Mouse (Mus musculus) layer of hippocampus, adult 11-12 months (tissue): ENCODE results near the gene Mapk3.
"Not testable (repeated sequence)": the region's sequence is repeated elsewhere in the genome, so short reads cannot be mapped to it uniquely, and the experiment has no call there.

ENCODE experiments used
- DNase-seq: peaks from one replicate; pipeline ENCODE4 v3.0.0; 2022; ENCODE audit warnings: low spot score

Gene Mapk3

DNA sequence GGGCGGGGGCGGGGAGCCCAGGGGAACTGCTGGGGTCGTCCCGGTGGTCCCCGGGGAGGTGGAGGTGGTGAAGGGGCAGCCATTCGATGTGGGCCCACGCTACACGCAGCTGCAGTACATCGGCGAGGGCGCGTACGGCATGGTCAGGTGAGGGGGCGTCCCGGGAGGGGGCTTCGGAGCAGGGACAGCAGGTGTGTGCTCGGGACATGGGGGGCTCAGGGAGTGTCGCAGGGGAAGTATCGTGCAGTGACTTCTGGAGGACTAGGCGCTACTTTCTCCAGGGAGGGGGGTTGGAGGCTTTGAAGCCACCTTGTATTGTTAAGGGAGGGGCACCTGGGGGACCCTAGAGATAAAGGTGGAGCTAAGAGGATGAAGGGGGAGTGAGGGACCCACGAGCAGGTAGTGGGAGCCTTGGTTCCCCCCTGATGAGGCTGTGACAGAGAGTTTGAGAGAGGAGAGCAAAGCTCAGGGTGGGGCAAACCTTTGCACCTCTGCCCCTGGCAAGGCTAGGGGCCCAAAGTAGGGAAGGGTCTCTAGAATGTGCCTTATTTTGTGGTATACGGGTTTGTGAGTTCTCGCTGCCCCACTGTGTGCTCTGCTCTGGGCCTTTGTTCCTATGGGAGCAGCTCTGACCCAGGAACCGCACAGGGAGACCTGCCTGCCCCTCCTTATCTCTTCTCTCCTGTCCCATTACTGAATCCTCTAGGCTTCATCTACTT is 430 bp downstream of the Mapk3 start:
- DNase-seq, result no peak

DNA sequence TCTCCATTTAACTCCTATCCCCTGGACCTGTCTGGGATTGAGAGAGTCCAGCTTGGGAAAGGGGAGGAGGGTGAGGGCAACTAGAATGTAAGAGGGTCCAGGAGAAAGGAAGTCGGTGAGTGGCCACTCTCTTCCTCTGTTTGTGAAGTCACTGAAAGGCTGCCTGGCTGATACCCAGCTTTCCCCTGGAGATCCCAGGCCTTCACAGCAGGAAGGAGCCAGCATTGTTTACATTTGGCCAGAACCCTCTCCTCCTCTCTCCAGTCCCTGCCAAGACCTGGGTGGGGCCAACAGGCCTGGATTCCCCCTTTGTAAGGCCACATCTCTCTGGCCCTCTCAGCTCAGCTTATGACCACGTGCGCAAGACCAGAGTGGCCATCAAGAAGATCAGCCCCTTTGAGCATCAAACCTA is 996 bp downstream of the Mapk3 start:
- DNase-seq, result no peak

DNA sequence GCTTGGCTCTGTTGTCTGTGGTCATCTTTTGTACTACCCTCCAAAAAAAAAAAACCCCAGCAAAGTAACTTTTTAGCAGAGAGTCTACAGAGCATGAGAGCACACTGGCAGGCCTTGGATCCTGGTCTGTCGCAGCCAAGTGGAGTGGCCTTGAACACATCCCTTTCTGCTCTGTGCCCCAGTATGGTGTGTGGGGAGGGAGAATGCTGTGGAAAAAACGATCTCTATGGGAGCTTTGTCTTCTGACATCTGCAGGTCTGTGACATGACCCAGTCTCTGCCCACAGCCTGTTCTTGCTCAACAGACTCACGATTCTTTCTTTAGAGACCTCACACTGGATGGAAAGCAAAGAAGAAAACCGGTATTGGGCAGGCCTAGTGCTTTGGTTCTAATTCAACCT is 1.6 kb downstream of the Mapk3 start:
- DNase-seq, result no peak

DNA sequence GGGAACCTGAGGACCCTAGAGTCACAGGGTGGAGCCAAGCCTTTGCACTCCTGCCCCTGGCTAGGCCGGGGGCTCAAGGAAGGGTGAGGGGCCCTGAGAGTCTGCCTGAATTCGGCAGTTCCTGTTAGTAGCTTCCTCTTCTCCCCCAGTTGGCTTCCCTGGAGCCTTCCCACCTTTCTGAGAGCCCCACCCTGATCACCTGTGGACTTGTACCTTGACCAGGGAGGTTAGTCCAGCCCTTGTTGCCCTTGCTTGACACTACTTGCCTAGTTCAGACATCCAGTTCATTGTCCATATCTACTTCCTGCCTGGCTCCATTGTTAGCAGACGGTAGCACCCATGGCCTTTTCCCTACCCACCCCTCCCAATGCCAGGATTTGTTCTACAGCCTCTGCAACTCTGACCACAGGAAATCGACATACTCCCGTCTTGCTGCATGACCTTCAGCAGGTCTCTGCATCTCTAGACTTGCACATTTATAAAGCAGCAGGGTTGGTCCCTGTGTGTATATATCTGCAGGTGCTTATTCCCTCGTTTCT is 2.2 kb downstream of the Mapk3 start:
- DNase-seq, result no peak

DNA sequence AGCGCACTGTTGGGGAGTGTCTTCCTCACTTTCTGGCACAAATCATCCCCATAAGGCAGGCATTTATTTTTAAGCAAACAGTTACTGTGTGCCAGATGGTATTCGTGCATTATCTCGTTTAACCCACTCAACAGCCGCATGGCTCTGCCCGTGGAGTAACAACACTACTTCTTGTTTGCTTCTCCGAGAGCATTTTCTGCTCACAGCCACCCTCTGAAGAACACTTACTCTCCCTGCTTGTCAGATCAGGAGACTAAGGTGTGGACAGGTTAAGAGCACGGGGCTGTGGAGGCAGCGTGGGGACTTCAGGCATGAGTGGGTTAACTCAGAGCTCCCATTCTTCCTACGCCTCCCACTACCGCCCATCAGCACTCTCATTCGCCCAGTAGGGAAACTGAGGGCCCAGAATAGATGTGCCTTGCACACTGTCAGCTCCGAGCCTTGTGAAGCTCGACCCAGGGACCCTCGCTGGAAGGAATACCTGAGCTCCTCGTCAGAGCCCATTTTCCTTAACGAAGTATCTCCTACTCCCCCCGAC is 3.1 kb downstream of the Mapk3 start:
- peak; percentile 76 for DNase-seq

DNA sequence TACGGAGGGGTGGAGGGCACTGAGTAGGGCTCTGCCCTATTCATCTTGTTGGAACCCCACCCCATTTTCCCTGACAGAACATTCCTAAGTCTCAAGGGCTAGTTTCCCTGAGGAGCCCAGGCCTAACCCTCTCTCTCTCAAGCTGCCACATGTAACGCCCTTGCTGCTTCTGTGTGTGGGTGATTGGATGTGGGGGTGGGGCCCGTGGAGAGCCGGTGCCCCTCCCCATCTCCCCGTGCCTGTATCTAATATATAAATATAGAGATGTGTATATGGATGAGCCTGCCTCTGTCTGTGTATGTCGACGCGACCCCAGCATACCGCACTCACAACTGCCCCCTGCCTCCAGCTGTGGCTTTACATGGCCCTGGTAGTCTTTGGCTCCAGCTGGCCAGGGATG is 6.1 kb downstream of the Mapk3 start:
- no peak for DNase-seq

DNA sequence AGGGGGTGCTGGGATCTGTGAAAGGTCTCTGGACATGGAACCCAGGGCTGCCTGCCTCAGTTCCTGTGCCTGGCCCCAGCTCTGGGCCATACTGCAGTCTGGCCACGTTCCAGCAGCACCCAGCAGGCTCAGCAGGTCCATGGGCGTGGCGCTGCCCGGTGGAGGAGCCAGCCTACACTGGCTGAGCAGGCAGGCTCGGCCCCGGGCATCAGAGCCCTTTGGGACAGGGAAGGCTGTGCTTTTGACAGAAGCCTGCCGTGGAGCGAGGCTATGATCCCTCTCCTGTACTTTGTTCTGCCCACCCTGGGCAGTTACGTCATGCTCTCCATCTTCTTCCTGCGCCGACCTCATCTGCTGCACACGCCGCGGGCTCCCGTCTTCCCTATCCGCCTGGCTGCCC is 6.8 kb downstream of the Mapk3 start, which contains the start of gene Gdpd3:
TSS of gene Gdpd3 (plus strand) at position 134 of the 400 bp plus-strand sequence.
- no peak for DNase-seq

DNA sequence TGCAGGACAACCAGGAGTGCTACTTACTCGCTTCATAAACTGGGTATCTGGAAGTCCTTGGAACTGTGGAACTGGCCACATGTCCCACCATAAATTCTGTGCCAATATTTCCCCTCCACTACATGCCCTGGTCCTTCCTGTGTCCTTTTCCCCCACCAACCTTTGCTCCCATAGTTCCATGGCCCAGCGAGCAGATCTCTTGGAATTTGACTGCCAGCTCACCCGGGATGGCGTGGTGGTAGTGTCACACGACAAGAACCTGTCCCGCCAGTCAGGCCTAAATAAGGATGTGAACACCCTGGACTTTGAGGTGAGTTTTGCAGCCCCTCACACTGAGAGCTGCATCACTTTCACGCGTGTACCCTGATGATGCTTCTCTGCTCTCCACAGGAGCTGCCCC is 7.6 kb downstream of the Mapk3 start:
- no peak for DNase-seq

DNA sequence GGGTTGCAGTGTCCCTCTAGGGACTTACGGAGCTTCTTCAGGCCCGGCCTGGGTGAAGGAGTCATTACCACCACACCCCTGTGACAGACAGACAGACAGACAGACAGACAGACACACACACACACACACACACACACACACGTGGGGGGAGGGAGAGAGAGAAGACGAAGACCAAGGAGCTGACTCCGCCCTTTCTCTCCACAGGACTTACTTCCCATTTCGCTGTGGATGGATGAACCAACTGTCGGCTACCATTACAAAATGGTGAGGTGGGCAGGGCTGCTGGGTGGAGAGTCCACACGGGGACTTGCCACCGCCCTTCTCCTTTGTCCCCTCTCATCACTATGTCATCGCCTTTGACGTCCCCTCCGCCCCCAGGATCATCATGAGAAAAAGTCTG is 11.4 kb downstream of the Mapk3 start:
- DNase-seq, result no peak

DNA sequence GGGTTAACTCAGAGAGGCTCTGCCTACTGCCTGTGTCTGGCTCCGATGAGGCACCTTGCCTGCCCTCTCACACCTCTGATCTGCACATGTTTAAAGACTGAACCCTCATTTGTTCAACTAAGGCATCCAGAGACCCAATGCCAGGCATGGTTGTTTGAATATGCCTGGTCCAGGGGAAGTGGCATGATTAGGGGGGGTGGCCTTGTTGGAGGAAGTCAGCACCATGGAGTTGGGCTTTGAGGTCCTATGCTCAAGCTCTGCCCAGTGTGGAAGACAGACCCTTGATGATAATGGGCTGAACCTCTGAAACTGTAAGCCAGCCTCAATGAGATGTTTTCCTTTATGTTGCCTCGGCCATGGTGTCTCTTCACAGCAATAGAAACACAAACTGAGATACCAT is 13.9 kb downstream of the Mapk3 start:
- no peak for DNase-seq

DNA sequence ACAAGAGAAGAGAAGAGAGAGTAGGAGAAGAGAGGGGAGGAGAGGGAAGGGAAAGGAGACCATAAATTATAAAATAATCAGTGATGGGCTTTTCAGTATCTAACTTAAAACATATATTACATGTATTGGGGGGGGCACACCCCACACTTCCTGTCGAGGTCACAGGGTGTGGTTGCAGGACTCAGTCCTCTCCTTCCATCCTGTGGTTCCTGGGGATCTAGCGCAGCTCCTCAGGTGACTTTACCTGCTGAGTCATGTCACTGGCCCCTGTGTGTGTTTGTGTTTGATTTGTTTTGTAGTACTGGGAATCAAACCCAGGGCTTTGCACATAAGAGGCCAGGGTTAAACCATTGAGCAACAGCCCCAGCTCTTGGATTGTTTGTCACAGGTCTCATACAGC is 15.1 kb downstream of the Mapk3 start:
- DNase-seq, result no peak

DNA sequence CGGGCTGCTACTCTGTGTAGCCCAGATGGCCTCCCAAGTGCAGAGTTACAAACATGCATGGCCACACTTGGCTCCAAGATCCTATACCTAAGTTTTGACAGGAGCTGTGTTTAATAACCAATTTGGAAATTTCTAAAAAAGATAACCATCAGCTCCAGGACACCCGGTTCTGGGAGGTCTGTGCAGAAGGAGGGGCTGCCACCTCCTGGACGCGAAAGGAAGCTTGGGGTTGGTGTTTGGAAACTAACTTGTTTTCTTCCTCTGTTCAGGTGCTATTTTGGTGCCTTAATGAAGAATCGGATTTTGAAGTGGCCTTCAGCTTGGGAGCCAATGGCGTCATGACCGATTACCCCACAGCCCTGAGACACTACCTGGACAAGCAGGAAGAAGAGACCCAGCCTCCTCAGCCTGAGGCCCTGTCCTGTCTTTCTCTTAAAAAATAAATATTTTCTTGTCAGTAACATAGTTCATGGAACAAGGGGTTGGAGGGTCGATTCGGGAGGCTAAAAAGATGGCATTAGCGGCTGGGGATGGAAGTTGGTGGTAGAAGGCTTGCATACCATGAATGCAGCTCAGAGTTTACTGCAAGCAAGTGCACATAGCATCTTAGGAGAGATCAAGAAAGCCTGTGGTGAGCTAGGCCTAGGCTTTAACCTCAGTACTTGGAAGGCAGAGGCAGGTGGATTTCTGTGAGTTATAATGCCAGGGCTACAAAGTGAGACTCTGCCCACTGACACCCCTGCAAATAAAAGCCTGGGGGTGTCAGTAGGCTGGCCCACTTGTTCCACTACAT is 16.0 kb downstream of the Mapk3 start:
- no peak for DNase-seq

DNA sequence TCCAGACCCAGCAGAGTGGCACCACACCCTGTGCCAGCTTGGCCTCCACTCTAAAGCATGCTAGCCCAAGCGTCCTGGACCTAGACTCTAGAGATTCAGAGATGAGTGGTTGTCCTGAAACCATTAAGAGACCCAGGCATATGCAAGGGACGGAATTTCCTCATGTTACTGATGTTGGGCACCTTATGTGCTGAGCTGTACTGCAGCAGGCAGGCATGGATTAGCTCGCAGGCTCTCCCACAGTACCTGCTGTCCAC is 16.5 kb downstream of the Mapk3 start:
- no peak for DNase-seq

DNA sequence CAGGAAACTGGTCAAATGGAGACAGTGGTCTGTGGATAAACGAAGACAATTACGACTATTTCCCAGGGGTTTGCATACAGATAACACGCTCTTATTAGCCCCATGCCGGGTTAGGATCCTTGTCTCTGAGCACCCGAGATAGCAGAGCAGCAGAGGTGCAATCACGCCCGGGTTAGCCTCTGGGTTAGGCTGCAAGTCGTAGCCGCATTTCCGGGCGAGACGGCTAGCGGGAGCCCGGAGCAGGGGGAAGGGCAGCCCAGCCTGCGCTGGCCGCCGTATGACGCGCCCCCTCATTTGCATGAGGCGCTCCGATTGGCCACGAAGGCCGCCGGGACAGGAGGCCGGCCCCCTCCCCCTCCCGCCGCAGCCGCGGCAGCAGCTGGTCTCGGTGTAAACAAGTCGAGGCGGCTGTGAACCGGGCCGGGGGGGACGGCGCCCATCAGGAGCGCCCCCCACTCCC is 17.2 kb downstream of the Mapk3 start, which contains the start of gene Ypel3:
TSS of gene Ypel3 (plus strand) at position 358 of the 460 bp plus-strand sequence.
- peak; percentile 95 for DNase-seq

DNA sequence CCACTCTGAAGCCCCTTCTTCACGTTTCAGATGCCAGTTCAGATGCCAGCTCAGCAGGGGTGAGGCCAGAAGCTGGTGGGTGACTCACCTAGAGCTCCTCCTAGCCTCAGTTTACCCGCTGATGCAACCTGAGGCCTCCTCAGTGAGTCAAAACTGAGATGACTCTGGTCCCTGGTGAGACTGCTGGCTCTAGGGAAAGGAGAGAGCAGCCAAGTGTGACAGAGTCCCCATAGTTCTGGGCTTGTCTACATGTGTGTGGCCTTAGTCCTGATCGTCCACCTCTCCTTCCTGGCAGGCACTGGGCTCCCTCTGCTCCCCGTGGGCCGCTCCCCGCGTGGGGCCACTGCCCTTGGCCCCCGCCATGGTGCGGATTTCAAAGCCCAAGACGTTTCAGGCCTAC is 18.1 kb downstream of the Mapk3 start:
- no peak for DNase-seq

DNA sequence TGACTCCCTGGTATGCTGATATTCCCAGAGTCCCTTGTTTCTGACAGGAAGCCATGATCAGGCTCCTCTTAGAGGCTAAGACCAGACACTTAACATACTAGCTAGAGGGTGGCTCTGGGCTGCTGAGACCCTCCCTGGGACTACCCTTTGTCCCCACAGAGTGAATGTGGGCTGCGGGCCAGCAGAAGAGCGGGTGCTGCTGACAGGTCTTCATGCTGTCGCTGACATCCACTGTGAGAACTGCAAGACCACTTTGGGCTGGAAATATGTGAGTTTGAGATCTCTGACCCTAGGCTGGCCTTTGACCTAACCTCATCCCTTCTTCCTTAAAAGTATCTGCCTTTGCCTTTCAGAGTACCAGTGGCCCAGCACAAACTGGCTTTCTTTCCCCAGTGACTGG is 18.7 kb downstream of the Mapk3 start:
- DNase-seq, result no peak

DNA sequence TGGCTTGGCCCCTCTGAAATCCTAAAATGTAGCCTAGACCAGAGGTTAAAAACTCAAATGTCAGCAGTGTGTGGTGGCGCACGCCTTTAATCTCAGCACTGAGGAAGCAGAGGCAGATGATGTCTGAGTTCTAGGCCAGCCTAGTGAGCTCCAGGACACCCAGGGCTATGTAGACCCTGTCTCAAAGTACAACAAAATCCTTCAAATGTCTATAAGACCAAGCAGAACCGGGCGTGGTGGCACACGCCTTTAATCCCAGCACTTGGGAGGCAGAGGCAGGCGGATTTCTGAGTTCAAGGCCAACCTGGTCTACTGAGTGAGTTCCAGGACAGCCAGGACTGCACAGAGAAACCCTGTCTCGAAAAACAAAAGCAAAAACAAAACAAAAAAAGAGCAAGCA is 19.7 kb downstream of the Mapk3 start:
- DNase-seq, result not testable (repeated sequence)

DNA sequence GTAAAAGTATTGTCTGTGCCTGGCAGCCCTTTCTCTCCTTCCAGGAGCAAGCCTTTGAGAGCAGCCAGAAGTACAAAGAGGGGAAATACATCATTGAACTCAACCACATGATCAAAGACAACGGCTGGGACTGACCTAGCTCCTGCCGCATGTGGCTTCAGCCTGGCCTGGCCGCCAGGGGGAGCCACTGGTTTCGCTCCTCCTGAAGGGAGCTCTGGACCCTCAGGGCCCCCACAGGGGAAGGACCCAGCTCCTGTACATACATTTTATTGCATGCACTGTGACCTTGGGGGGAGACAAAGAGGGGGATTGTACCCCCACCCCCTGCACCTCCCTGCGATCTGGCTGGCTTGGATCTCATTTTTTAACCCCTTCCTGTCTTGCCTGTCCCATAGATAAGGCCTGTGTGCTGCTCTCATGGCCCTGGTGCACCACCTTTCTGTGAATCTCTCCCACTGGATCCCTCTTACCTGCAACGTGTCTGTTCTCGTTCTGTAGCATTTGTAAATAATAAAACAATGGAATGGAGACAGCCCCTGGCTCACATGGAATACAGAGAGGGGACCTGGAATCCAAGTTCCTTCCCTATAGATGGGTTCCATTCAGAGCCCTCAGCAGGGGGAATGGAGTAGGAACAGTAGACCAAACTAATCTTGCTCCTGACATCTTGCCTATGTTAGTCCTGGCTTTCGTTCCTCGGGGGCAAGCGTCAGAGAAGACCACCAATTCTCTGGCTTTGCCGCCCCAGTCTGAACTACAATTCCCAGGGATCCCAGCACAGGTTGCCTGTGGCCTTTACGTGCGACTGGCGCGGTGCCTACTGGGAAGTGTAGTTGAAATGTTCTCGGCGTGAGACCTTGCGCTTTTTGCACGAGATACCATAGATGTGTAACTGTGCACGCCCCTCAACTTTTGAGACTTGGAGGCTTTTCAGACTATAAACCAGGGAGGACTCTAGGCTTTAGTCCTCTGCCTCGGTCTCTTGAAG is 20.9 kb downstream of the Mapk3 start:
- peak; percentile 84 for DNase-seq

DNA sequence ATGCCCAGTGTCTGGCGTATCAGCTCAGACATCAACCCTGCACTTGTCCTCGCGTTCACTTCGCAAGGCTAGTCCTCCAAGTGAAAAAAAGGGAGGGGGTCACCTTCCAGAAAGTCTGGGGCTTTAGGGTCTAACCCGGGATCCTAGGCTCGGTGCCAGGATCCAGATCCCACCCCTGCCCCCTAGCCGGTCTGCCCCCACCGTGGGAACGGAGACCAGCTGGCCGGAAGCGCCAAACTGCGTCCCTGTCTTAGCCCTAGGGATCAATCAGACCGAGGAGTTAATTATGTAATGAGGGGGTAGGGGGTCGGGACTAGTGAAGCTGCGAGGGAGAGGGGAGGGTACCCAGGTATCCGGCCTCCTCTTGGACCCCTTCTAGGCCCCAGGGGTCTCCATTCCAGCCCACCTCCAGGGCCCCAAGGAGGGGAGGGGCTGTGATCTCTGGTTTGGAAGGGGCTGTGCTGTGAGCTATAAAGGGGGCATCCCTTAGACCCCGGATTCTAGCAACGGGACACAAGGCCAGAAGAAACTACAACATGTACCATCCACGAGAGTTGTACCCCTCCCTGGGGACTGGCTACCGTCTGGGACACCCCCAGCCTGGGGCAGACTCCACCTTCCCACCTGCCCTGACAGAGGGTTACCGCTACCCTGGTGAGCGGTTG is 21.7 kb downstream of the Mapk3 start, which contains the start of gene Tbx6:
TSS of gene Tbx6 (plus strand) at position 513 of the 665 bp plus-strand sequence.
- no peak for DNase-seq

DNA sequence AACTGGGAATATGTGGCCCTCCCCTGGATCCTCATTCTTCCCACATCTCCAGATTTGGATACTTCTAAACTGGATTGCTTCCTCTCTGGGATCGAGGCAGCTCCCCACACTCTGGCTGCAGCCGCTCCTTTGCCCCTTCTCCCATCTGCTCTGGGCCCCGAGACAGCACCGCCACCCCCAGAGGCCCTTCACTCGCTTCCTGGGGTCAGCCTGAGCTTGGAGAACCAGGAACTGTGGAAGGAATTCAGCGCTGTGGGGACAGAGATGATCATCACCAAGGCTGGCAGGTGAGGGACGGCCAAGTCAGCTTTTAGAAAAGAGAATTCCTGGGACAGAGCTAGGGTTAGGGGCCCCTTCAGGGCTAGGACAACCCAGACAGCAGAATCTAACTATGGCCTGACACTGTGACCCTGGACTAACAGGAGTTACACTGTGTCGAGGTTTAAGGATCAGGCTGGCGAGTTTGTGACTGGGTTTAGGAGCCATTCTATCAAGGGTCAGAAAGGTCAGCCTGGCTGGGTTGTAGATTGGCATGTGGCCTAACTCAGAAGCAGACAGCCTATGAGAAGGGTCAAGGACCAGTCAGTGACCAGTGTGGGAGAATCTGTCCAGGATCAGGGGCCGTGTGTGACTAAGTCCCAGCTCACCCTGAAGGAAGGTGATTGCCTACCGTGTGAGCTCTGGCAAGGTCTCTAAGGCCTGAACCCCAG is 22.4 kb downstream of the Mapk3 start:
- no peak for DNase-seq

DNA sequence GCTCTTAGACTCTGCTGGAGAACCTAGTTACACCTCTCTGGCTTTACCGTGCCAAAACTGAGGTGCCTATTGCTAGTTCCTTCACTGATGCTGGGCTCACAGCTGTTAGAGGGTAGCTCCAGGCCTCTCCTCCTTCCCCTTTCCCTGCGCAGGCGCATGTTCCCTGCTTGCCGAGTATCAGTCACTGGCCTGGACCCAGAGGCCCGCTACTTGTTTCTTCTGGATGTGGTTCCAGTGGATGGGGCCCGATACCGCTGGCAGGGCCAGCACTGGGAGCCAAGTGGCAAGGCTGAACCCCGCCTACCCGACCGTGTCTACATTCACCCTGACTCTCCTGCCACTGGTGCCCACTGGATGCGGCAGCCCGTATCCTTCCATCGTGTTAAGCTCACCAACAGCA is 23.3 kb downstream of the Mapk3 start:
- no peak for DNase-seq
